Mouse (Mus musculus): ENCODE measurements at regions not wholly inside any gene's neighbourhood (a gene's known extent, or its start where the extent isn't known, plus 50 kb on each side); places are given as distances from the start of the nearest gene placed in this dataset.

DNA sequence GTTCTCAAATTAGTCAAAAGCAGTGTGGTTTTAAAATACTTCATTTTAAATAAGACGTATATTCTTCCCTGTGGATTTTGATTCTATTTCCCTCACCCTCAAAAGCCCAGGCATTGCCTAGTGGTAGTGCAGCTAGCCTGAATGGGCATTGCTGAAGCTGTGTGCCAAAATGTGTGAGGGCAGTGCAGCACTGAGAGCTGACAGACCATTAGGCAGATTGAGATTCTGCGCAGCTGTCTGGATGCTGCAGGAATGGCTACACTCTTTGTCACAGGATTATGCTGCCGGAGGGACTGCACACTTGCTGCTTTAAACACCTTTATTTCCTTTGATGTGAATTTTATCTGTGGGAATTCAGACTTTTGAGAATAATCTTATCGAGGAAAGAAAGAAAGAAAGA lies 780.0 kb upstream of the Cldn34c4 start:
- DNase-seq = peak; percentile 1 to 7

Measured in cerebellum, postnatal 14 days (tissue).